Mouse (Mus musculus) lung, adult 2 months (tissue): ENCODE measurements at regions not wholly inside any gene's neighbourhood (a gene's known extent, or its start where the extent isn't known, plus 50 kb on each side); places are given as distances from the start of the nearest gene placed in this dataset.

Source experiments
- CTCF ChIP-seq: fragments of 200-500 bp; IDR thresholded peaks from 2 replicates; pipeline ENCODE4 v1.5.1; 2011; ENCODE audit warnings: mild to moderate bottlenecking, low read length, control low read depth; ENCODE audit not compliant: insufficient read depth
- POLR2A ChIP-seq: fragments of 200-500 bp; IDR thresholded peaks from 2 replicates; pipeline ENCODE4 v1.6.1; 2011; ENCODE audit warnings: low read depth, mild to moderate bottlenecking, control low read depth, low read length, borderline replicate concordance; ENCODE audit errors: extremely low read depth

DNA sequence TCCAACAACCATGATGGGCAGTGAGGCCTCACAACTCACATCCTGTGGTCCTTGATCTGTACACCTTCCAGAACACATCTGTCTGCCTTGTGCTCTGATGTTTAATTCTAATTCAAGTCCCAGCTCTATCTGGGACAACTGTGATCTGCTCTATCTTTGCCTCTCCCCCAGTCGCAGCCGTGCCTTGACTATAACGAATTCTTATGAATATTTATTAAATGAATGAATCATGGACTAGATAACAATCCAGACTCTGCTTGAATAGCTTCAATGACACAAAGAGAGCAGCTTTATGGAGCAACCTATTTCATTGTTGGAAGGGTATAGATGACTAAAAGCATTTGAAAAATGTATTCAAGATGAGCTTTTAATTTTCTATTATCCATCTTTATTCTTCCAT lies 120.8 kb upstream of the Rgmb start:
- TF ChIP-seq CTCF, result no peak
- no peak for TF ChIP-seq POLR2A
